Mouse (Mus musculus) CH12.LX (cell line): ENCODE measurements around the gene Hapln1.

Experiments used
- CTCF ChIP-seq, 2 experiments: IDR thresholded peaks in 1 of 2; conservative IDR thresholded peaks in 1 of 2; 2 replicates each; pipeline ENCODE4 v1.5.1; 2011 to 2012; ENCODE audit warnings: low read depth in 2 of 2, low read length in 2 of 2, improper control_type of control experiment in 1 of 2, inconsistent platforms in 1 of 2, mild to moderate bottlenecking in 1 of 2, moderate library complexity in 1 of 2
- TBP ChIP-seq: conservative IDR thresholded peaks from 2 replicates; pipeline ENCODE4 v1.6.1; 2011; ENCODE audit warnings: low read depth, low read length, improper control_type of control experiment

DNA sequence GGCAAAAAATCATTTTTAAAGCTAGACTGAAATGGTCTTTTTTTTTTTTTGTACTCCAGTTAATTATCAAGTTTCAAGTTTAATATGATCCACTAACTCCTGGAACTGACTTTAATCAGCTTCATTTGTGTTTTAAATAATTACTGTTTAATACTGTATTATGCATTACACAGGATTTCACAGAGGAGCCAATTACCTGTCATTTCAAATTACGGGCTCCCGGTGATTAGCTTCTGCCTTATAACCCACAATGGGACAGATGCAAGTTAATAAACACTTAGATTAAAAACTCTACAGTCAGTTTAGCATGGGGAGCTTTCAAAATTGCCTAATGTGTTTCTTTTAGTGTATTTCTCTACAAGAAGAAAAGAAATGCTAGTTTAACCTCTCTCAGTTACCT lies 106.0 kb downstream of the Hapln1 start:
- TF ChIP-seq CTCF (conservative IDR thresholded peaks at IDR 0.05 in 1 of 2, IDR thresholded peaks at IDR 0.05 in 1 of 2; ENCODE audit: low read depth in 2 of 2, low read length in 2 of 2) (no peak), TBP (no peak)
